Mouse (Mus musculus) liver (tissue): ENCODE results near the gene Nxf1.
"Not testable (repeated sequence)": the region's sequence is repeated elsewhere in the genome, so short reads cannot be mapped to it uniquely, and the experiment has no call there.

Experiments used
- DNase-seq: peaks from one replicate; pipeline ENCODE4 v3.0.0-alpha.2; 2020; ENCODE audit warnings: mixed read lengths

Gene Nxf1

GRCm38 (mm10) chr19:8724392-8724791 lies 32.5 kb upstream of the Nxf1 start:
- no peak for DNase-seq

DNA sequence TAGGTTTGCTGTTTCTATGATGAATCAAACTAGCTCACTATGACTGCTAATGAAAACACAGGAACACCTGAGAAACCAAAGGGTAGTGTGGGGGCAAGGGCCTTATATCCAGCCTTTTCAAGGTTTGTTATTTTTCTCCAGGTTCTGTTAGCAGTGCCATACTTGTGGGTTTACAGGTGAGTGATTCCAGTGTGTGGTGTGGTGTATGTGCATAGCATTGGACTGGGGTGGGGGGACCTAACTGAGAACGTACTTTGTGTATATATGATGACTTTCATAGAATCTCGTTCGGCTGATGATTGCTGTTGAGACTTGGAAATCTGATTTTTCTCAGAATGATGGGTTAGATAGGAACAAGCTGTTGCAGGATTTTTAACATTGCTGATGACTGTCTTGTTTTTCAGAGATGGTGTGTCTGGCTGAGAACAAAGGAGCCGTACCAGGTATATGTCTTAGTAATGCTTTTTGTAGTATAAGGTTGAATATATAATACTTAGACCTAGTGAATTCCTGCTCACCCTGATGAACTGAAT lies 31.7 kb upstream of the Nxf1 start:
- DNase-seq, result no peak

DNA sequence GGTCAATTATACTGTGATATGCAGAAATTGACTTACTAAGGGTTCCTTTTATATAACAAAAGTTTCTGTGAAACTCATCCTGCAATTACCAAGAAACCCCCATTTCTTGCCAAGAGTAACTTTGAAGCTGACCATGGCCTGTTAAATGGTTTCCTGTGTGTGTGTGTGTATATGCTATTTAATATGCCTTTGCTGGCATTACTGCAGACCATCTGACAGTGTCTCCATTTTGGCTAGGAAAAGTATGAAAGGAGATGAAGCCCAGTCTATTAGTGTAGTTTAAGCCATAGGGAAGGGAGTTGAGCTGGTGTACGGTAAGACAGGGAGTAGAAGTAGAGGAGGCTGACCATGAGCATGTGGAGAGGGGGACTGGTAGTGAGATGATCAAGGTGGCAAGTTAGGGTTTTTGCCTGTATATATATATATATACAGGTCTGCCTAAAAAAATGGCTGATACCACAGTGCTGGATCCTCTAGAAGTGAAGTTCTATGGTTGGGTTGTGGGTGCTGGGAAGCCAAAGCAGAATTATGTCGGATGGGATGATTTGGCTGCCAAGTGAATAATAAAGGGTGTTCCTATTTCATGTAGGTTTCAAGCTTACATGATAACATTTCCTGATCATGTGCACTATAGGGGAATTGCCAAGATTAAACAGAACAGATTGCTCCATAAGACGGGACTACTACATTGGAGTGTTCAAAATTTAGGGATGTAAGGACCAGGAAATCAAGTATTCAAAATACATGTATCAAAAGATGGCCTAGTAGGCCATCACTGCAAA lies 30.1 kb upstream of the Nxf1 start:
- DNase-seq, result no peak

- DNase-seq, result no peak
These were observed 29.3 kb upstream of the Nxf1 start for GRCm38 (mm10) chr19:8727495-8728114.

DNA sequence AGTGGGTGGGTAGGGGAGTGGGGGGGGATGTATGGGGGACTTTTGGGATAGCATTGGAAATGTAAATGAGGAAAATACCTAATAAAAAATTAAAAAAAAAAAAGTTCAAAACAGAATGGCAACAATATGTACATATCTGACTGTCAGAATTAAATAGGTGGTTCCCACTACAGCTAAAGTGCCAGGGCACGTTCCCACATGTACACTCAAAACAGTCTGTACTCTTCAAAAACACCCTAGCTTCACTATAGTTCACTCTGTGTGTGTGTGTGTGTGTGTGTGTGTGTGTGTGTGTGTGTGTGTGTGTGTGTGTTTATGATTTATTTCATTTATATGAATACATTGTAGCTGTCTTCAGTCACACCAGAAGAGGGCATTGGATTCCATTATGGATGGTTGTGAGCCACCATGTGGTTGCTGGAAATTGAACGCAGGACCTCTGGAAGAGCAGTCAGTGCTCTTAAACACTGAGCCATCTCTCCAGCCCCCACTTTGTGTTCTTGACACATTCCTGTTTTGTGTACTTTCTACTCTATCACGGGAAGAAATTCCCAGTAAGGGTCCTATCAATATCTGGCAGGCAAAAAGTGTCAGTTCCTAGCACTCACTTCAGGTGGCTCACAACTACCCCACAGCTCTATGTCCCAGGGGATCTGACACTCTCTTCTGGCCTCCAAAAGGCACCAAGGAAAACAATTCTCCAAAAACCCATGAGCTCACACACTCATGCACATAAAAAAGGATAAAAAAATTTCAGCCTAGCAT lies 28.4 kb upstream of the Nxf1 start:
- not testable (repeated sequence) for DNase-seq

DNA sequence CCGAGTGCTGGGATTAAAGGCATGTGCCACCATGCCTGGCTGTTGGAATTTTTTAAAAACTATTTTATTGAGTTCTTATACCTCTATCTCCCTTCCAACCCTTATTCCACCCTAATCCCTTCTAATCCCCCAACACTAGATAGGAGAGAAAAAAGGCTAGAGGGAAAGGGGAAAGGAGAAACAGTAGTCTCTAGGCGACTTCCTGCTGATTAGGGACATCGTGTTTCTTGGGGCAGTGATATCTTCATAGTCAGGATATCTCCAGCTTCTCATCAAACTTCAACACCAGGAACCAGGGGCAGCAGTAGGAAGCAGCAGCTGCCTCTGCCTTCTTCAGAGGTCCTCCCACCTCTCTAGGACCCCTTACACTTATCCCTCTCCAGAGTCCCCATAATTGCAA lies 22.5 kb upstream of the Nxf1 start:
- DNase-seq, result no peak

DNA sequence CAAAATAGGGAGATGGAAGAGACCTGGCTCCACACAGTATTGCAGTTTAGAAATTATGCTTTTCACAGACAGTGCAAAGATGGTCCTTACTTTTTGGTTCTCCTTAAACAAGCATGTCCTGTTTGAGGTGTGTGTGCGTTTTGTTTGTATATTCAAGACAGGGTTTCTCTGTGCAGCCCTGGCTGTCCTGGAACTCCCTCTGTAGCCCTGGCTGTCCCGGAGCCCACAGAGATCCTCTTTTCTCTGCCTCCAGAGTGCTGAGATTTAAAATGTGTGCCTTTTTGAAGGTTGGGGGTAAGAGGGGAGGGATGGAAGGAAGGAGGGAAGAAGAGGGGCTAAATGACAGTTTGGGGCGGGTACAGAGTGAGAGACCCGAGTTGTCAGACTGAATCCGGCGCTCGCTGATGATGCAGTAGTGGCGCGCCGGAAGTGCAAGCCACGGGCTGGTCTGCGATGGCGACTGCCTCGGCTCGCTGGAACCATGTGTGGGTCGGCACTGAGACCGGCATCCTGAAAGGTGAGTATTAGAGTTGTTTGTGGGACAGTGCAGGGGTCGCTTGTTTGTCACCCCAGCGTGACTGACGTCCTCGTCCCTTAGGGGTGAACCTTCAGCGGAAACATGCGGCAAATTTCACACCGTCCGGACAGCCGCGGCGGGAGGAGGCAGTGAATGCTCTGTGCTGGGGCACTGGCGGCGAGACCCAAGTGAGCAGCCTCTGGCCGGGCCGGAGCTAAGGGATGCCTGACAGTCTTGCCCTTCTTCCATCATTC lies 21.3 kb upstream of the Nxf1 start, which contains the start of gene Wdr74:
Gene Wdr74, plus strand, starts transcription at position 439 of the 771 bp plus-strand sequence.
- DNase-seq, result peak; percentile 87

DNA sequence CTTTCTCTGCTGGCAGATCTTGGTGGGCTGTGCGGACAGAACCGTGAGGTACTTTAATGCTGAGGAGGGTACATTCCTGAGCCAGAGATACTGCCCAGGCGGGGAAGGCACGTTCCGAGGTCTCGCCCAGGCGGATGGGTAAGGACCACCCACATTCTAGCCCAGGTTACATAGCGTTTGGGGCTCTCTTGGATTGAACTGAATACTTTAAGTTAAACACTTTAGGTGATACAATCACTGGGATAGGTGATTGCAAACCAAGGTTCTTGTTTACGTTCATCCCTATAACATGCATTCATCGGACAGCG lies 20.8 kb upstream of the Nxf1 start:
- no peak for DNase-seq

DNA sequence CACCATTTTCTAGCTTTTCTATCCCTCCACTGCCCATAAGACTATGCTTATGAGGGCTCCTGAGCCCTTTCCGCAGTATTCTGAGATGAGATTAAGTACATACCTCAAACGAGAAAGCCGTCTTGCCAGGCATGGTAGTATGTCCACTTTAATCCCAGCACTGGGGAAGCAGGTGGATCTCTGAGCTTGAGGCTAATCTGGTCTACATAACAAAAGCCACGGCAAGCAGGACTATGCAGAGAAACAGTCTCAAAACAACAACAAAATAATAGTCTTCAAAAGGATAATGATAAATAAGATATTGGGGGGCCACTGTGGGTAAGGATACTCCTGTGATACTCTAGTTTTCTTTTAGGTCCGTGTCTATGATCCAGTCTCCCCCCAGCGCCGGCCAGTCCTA lies 18.0 kb upstream of the Nxf1 start:
- no peak for DNase-seq

DNA sequence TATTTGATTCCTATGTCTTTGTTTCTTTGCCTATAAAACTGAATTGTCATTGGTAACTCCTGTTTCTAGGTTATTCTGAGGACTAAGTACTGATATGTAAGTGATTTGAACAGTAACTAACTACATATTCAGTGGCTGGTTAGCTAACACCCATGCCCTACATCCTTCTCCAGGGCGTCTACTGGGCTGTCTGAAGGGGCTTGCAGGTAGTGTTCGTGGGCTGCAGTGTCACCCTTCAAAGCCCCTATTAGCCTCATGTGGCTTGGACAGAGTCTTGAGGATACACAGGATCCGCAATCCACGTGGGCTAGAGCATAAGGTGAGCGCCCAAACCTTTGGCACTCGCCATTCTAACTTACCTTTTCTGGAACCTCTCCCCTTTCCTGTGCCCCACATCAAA lies 17.2 kb upstream of the Nxf1 start:
- no peak for DNase-seq

- no peak for DNase-seq
These were observed 16.3 kb upstream of the Nxf1 start, which contains the start of gene 1700092M07Rik for GRCm38 (mm10) chr19:8740603-8741002. Gene 1700092M07Rik, plus strand, starts transcription at chr19:8740718.

DNA sequence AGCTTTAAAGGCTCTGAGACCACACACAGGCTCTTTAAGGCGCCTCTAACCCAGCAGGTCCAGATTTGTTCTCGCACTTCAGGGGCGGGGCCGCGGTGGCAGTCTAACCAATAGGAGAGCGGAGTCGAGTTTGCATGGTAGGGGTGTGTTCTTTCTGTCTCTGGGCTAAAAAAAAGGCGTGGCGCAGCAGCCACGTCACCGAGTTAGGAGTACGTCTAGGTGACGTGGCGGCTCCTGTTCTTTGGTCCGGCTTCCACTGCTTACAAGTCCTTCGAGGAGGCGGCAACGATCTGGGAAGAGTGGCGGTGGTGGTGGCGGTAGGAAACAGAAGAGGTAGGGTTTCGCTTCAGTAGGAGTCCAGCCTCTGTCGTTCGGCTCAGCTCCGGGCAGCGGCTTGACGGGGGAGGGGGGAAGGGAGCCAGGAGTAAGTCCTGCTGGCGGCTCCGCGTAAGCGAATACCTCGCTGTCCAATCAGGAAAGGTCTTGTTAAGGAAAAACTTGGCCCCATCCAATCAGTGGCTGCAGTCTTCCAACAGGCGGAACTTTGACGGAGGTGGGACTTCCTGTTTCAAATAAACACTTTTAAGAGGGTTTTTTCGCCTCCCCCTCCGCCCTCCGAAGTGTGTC lies 15.5 kb upstream of the Nxf1 start, which contains the start of gene Stx5a:
Gene Stx5a, plus strand, starts transcription at position 171 of the 627 bp plus-strand sequence.
- DNase-seq, result peak; percentile 96

DNA sequence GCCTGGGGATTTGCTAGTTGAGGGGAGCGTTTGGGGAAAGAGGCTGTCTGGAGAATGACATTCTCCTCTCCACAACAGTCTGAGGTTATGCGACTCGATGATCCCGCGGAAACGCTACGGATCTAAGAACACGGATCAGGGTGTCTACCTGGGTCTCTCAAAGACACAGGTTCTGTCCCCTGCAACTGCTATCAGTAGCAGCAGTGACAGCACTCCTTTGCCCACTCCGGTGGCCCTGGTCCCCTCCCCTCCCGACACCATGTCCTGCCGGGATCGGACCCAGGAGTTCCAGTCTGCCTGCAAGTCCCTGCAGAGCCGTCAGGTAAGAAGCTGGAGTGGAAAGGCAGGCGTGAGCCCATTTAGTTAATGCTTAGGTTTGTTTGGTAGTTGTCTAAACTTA lies 14.7 kb upstream of the Nxf1 start:
- peak; percentile 35 for DNase-seq

- DNase-seq, result no peak
These were observed 11.5 kb upstream of the Nxf1 start for GRCm38 (mm10) chr19:8745382-8745781.

GRCm38 (mm10) chr19:8747368-8747767 lies 9.5 kb upstream of the Nxf1 start:
- DNase-seq, result no peak

- no peak for DNase-seq
These were observed 1.2 kb upstream of the Nxf1 start for GRCm38 (mm10) chr19:8755652-8756051.

GRCm38 (mm10) chr19:8757471-8757998 lies 662 bp downstream of the Nxf1 start:
- no peak for DNase-seq

DNA sequence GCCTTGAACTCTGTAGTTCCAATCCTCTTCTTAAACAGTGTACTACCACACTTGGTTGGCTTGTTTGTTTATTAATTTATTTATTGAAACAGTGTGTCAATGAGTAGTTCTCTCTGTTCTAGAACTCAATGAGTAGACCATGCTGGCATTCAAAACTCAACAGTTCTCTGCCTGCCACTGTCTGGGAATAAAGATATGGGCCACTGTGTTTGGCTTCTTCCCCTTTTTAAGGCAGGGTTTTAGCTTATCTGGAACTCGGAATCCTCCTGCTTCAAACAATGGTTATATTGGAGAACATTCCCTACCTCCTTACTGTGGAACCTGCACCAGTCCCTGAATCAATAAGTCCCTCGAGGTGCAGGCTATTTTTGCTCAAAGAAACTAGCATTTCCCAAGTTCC lies 2.0 kb downstream of the Nxf1 start:
- DNase-seq, result no peak

GRCm38 (mm10) chr19:8760757-8761156 lies 3.9 kb downstream of the Nxf1 start:
- peak; percentile 33 for DNase-seq

GRCm38 (mm10) chr19:8763276-8763675 lies 6.4 kb downstream of the Nxf1 start:
- no peak for DNase-seq

DNA sequence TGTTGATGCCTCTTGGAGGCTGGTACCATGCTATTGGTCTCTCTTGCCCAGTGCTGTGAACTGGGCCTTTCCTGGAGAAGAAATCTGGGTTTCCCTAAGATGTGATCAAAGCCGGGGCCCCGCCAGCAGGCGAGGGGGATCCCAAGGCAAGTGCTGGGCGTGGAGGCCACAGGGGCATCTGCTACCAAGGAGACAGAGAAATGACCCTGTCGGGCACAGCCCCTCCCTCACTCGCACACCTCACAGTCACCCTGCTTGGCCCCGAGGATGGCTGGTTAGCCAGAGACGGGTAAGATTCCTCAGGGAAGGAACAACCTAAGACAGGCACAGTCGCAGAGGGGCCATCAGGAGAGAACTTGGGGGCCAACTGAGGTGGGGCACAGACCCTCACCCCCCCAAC lies 8.7 kb downstream of the Nxf1 start:
- DNase-seq, result no peak
